Mouse (Mus musculus): ENCODE measurements around the gene Gm8104.
"Not testable (repeated sequence)": the region's sequence is repeated elsewhere in the genome, so short reads cannot be mapped to it uniquely, and the experiment has no call there.

GRCm38 (mm10) chr14:43126286-43126685 lies 25.9 kb downstream of the Gm8104 start:
- not testable (repeated sequence) for TF ChIP-seq CHD2 (IDR thresholded peaks at IDR 0.05; ENCODE audit: low read depth, low read length); HCFC1 (IDR thresholded peaks at IDR 0.05; ENCODE audit: borderline replicate concordance, insufficient read depth, low read length); ZC3H11A (IDR thresholded peaks at IDR 0.05; ENCODE audit: borderline replicate concordance, low read depth, low read length)
- TF ChIP-seq MAFK (IDR thresholded peaks at IDR 0.05; ENCODE audit: insufficient read depth, low read depth, low read length): 0 out of 2 replicates have a peak, but pooled peaks have one; percentile 19
